Mouse (Mus musculus): Measurements from ENCODE around the gene Zfp808. TPM values are rescaled to one million over a fixed set of nuclear protein-coding genes. Genes with fewer than 3 reads are reported as not detected.
"Not testable (repeated sequence)": the region's sequence is repeated elsewhere in the genome, so short reads cannot be mapped to it uniquely, and the experiment has no call there.

Zfp808 gene
- 14.3 and 19.2 TPM in 2 replicates for total RNA-seq (2015)
- total RNA-seq (2017): 4.1 and 7.8 TPM in 2 replicates

- ATAC-seq (replicated peaks; ENCODE audit: poor library complexity): peak; percentile 96
These were observed at the start of gene Zfp808 for GRCm38 (mm10) chr13:62129432-62130171. Zfp808 (plus strand) TSS chr13:62129886.

- ATAC-seq (replicated peaks; ENCODE audit: poor library complexity): not testable (repeated sequence)
These were observed 30.9 kb upstream of the Zfp808 start for GRCm38 (mm10) chr13:62098786-62099185.

DNA sequence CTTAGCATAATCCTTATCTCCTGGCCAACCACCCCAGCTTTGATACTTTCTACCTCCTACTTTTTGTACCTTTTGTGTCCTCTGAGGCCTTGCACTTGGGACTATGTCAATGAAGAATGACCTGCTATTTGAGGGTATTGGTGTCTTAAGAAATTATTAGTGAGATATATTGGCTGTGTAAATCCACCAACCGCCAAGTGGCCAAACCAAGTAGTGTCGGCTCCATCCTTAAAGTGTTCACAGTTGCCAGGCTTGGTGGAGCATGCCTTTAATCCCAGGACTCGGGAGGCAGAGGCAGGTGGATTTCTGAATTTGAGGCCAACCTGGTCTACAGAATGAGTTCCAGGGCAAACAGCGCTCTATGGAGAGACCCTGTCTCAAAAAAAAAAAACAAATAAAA lies 30.2 kb upstream of the Zfp808 start:
- ATAC-seq (replicated peaks; ENCODE audit: poor library complexity): not testable (repeated sequence)

DNA sequence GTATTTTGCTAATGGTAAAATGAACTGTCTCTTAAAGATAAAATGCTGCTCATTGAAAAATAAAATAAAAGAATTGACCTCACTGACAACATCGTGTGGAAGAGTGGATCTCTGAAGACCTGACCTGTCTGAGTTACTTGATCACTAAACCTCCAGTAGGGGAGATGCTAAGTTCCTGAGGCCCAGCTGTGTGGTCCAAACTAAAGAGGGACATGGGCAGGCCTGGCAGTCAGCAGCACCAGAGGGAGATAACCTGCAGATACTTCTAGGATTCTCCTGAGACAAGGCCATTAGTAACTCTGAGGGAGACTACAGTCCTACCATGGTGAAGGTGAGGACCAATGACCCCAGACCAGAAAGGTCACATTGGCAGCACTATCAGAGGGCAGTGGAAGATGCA lies 27.3 kb upstream of the Zfp808 start:
- not testable (repeated sequence) for ATAC-seq (replicated peaks; ENCODE audit: poor library complexity)

GRCm38 (mm10) chr13:62115861-62116260 lies 13.8 kb upstream of the Zfp808 start:
- ATAC-seq (replicated peaks; ENCODE audit: poor library complexity): 0 out of 2 replicates have a peak, but pooled peaks have one; percentile 42

DNA sequence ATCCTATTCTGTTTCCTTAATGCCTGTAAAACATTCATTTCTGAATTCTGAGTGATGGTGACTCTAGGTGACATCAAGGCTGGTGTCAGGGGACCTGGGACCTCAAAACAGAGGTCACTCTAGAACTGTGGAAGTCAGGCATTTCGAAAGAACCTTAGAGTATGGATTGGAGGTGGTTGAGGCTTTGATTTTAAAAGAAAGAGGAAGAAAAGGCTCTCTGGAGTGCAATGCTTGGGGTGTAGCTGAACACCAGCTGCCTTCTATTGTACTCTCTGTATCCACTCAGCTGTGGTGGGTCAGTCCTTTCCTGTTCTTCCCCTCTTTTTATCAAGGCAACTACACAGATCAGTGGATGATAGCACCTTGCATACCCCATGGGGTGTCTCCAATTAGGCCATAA lies 8.1 kb upstream of the Zfp808 start:
- ATAC-seq (replicated peaks; ENCODE audit: poor library complexity): not testable (repeated sequence)

- not testable (repeated sequence) for ATAC-seq (replicated peaks; ENCODE audit: poor library complexity)
These were observed 52.4 kb downstream of the Zfp808 start for GRCm38 (mm10) chr13:62181835-62182755.

- no peak for ATAC-seq (replicated peaks; ENCODE audit: poor library complexity)
These were observed 115.6 kb downstream of the Zfp808 start for GRCm38 (mm10) chr13:62245264-62245663.

- ATAC-seq (replicated peaks; ENCODE audit: poor library complexity): not testable (repeated sequence)
These were observed 125.5 kb downstream of the Zfp808 start for GRCm38 (mm10) chr13:62255226-62255625.

DNA sequence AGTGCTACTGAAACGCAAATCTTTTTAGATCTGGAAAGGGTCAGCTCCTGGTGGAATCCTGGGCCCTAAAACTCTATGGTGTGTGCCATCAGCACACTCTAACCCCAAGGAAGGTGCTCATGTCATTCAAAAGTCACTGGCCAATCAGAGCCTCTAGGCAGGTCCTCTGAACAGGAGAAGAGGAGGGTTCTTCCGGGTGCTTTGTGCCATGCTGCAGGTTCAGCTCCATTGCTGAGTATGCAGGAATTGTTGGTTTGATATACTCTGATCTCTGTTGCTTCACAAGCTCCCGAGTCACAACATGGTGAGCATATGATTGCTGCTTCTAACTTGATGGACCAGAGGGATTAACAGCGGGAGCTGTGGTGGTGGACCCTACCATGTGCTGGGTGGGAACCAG lies 133.7 kb downstream of the Zfp808 start:
- no peak for ATAC-seq (replicated peaks; ENCODE audit: poor library complexity)

Data from megakaryocyte progenitor cell, adult 5-6 weeks (primary cell).